Mouse (Mus musculus): Measurements from ENCODE around the gene Mrpl53. TPM values are rescaled to one million over a fixed set of nuclear protein-coding genes. Genes with fewer than 3 reads are reported as not detected.

The Mrpl53 gene
- polyA plus RNA-seq, 1 experiment from 2014 or later = 180 TPM

DNA sequence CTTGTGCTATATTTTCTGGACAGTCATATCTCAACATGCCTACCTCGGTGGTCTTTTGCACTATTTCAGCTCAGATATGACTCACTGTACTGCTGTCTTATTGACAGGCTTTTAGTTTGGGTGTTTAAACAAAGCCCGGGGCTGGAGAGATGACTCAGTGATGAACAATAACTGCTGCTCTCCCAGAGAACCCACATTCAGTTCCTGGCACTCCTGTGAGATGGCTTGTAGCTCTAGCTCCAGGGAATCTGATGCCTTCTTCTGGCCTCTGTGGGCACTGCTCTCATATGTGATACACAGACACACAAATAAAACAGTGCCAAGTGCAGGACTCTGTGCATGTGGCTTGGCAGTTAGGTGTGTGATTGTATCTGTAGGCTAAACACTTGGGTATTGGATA, 36.4 kb downstream of the Mrpl53 start:
- H3K9me3 ChIP-seq (ENCODE audit: control insufficient read depth, low read length) = no peaks in the 10 kb centered on the region
- H3K4me3 ChIP-seq (ENCODE audit: control insufficient read depth in 1 of 2, insufficient read depth in 1 of 2, low read depth in 1 of 2, low read length in 2 of 2) = no peak overlapping the region
- peak overlapping the region in 1 of 2 experiments; percentile 48; a peak in 1 of 4 replicates for H3K27ac ChIP-seq (replicated peaks in 1 of 2; ENCODE audit: control insufficient read depth in 1 of 2, insufficient read depth in 1 of 2, low read depth in 2 of 2, low read length in 2 of 2)
- H3K36me3 ChIP-seq (ENCODE audit: control insufficient read depth, insufficient read depth, low read length) = peaks cover 41% of the 10 kb centered on the region
- WGBS = 62% methylated on average over 2 of the region's 2 CpGs
- no peak for ATAC-seq (ENCODE audit: insufficient number of reproducible peaks, insufficient read depth, low FRiP score, low read depth)
- no peak overlapping the region for H3K4me2 ChIP-seq (ENCODE audit: low read length)
- no peak overlapping the region for H3K9ac ChIP-seq (ENCODE audit: low read length)
- no peaks in the 10 kb centered on the region for H3K27me3 ChIP-seq (ENCODE audit: control insufficient read depth, insufficient read depth, low read length)
- H3K4me1 ChIP-seq (ENCODE audit: control insufficient read depth in 2 of 2, insufficient read depth in 2 of 2, low read length in 2 of 2) = peaks cover 14 to 16% of the 10 kb centered on the region in 2 experiments

DNA sequence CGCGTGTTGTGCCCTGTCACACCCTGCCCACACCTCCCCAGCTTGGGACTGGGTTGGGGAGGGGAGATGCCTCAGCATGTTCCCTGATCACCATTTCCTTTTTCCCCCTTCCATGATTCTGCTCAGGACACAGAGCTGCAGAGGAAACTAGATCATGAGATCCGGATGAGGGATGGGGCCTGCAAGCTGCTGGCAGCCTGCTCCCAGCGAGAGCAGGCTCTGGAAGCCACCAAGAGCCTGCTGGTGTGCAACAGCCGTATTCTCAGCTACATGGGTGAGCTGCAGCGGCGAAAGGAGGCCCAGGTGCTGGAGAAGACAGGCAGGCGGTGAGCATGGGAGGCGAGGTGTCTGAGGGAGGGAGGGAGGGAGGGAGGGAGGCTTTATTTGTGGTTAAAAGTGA, 37.0 kb downstream of the Mrpl53 start:
- WGBS = 55% methylated on average over 9 of the region's 9 CpGs

DNA sequence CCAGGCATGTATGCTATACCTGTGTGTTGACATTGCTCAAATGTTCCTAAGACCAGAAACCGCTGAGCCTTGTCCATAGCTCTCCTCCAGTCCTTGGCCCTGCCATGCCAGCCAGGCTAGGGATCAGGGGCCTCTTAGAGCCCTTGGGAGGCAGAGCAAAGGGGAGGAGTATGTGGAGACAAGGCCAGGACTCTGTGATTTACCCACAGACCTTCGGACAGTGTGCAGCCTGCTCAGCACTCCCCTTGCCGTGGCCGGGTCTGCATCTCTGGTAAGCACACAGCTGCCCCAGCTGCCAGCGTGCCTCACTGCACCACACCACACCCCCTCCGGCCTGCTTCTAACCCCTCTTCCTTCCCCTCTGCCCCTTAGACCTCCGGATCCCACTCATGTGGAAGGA, 38.4 kb downstream of the Mrpl53 start:
- Histone ChIP-seq H3K9me3 (ENCODE audit: control insufficient read depth, low read length) (no peaks in the 10 kb centered on the region), H3K4me1 (ENCODE audit: control insufficient read depth in 2 of 2, insufficient read depth in 2 of 2, low read length in 2 of 2) (peaks cover 5 to 12% of the 10 kb centered on the region in 2 experiments; a peak in 2 of 4 replicates), H3K27me3 (ENCODE audit: control insufficient read depth, insufficient read depth, low read length) (no peaks in the 10 kb centered on the region), H3K36me3 (ENCODE audit: control insufficient read depth, insufficient read depth, low read length) (peaks cover 50% of the 10 kb centered on the region), H3K4me3 (ENCODE audit: control insufficient read depth in 1 of 2, insufficient read depth in 1 of 2, low read depth in 1 of 2, low read length in 2 of 2) (no peak overlapping the region), H3K9ac (ENCODE audit: low read length) (no peak overlapping the region), H3K27ac (replicated peaks in 1 of 2; ENCODE audit: control insufficient read depth in 1 of 2, insufficient read depth in 1 of 2, low read depth in 2 of 2, low read length in 2 of 2) (no peak overlapping the region), H3K4me2 (ENCODE audit: low read length) (no peak overlapping the region)
- WGBS = 56% methylated on average over 7 of the region's 7 CpGs
- ATAC-seq (ENCODE audit: insufficient number of reproducible peaks, insufficient read depth, low FRiP score, low read depth) = no peak

More for the DNA sequence above, 37.0 kb downstream of the Mrpl53 start:
- no peak for ATAC-seq (ENCODE audit: insufficient number of reproducible peaks, insufficient read depth, low FRiP score, low read depth)
- H3K4me2 ChIP-seq (ENCODE audit: low read length) = no peak overlapping the region
- no peak overlapping the region for H3K9ac ChIP-seq (ENCODE audit: low read length)
- H3K4me3 ChIP-seq (ENCODE audit: control insufficient read depth in 1 of 2, insufficient read depth in 1 of 2, low read depth in 1 of 2, low read length in 2 of 2) = no peak overlapping the region
- H3K27me3 ChIP-seq (ENCODE audit: control insufficient read depth, insufficient read depth, low read length) = no peaks in the 10 kb centered on the region
- peaks cover 41% of the 10 kb centered on the region for H3K36me3 ChIP-seq (ENCODE audit: control insufficient read depth, insufficient read depth, low read length)
- H3K4me1 ChIP-seq (ENCODE audit: control insufficient read depth in 2 of 2, insufficient read depth in 2 of 2, low read length in 2 of 2) = peaks cover 14 to 16% of the 10 kb centered on the region in 2 experiments
- H3K27ac ChIP-seq (replicated peaks in 1 of 2; ENCODE audit: control insufficient read depth in 1 of 2, insufficient read depth in 1 of 2, low read depth in 2 of 2, low read length in 2 of 2) = peak overlapping the region; percentile 34 to 48
- no peaks in the 10 kb centered on the region for H3K9me3 ChIP-seq (ENCODE audit: control insufficient read depth, low read length)

DNA sequence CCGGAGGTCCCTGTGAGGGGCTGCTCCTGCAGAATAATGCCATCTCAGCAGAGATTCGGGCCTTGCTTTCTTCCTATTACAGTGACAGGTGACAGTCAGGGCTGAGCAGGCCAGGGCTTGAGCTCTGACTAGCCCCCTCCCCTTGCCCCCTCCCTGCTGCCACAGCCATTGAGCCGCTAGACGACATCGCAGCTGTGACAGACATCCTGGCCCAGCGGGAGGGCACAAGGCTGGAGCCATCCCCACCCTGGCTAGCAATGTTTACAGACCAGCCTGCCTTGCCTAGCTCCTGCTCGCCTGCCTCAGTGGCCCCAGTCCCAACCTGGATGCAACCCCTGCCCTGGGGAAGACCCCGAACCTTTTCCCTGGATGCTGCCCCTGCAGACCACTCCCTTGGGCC, 42.9 kb downstream of the Mrpl53 start:
- Histone ChIP-seq H3K4me1 (ENCODE audit: control insufficient read depth in 2 of 2, insufficient read depth in 2 of 2, low read length in 2 of 2) (peaks cover 5% of the 10 kb centered on the region in 2 experiments; a peak in 2 of 4 replicates), H3K9me3 (ENCODE audit: control insufficient read depth, low read length) (no peaks in the 10 kb centered on the region), H3K4me3 (ENCODE audit: control insufficient read depth in 1 of 2, insufficient read depth in 1 of 2, low read depth in 1 of 2, low read length in 2 of 2) (no peak overlapping the region), H3K27ac (replicated peaks in 1 of 2; ENCODE audit: control insufficient read depth in 1 of 2, insufficient read depth in 1 of 2, low read depth in 2 of 2, low read length in 2 of 2) (no peak overlapping the region), H3K9ac (ENCODE audit: low read length) (no peak overlapping the region), H3K27me3 (ENCODE audit: control insufficient read depth, insufficient read depth, low read length) (no peaks in the 10 kb centered on the region), H3K4me2 (ENCODE audit: low read length) (no peak overlapping the region), H3K36me3 (ENCODE audit: control insufficient read depth, insufficient read depth, low read length) (peaks cover 53% of the 10 kb centered on the region)
- ATAC-seq (ENCODE audit: insufficient number of reproducible peaks, insufficient read depth, low FRiP score, low read depth) = no peak
- WGBS = 28% methylated on average over 8 of the region's 8 CpGs

DNA sequence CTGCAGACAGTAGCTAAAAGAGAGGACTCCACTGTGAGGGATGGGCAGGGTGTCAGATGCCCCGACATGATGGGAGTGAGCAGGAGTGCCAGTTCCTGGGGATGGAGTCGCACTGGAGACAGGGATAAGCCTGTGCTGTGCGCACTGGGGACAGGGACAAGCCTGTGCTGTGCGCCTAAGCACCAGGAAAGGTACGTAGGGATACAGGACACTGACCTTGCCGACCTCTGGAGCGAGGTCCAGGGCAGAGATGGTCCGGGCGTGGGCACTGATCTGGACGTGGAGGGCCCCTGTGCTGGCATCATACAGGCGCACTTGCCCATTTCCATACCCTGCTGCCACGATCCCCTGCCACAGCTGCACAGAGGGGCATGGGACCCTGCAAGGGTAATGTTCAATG, 44.2 kb downstream of the Mrpl53 start:
- peak; percentile 15; the same call in 1 of the 2 replicates for ATAC-seq (ENCODE audit: insufficient number of reproducible peaks, insufficient read depth, low FRiP score, low read depth)

DNA sequence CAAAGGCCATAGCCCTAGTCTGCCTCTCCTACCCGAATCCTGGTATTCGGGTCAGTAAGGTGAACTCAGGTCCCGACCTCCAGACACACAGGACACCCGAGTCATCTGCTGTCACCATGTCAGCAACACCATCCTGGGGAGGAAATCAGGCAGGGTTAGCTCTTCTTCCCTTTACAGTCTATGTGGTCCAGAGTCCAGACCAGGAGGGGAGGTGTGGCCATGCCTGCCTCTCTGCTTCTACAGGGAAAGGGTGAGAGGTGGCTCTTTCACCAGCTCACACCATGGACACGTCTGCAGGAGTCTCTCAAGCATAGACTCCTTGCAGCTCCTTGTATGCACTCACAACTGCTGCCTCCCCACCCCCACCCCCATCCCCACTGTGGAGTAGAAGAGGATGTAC, 44.6 kb downstream of the Mrpl53 start:
- 60% methylated on average over 5 of the region's 5 CpGs for WGBS
- no peak overlapping the region for H3K4me2 ChIP-seq (ENCODE audit: low read length)
- no peaks in the 10 kb centered on the region for H3K27me3 ChIP-seq (ENCODE audit: control insufficient read depth, insufficient read depth, low read length)
- no peak overlapping the region for H3K4me3 ChIP-seq (ENCODE audit: control insufficient read depth in 1 of 2, insufficient read depth in 1 of 2, low read depth in 1 of 2, low read length in 2 of 2)
- peaks cover 35% of the 10 kb centered on the region for H3K36me3 ChIP-seq (ENCODE audit: control insufficient read depth, insufficient read depth, low read length)
- no peak overlapping the region for H3K9ac ChIP-seq (ENCODE audit: low read length)
- H3K9me3 ChIP-seq (ENCODE audit: control insufficient read depth, low read length) = no peaks in the 10 kb centered on the region
- no peak for ATAC-seq (ENCODE audit: insufficient number of reproducible peaks, insufficient read depth, low FRiP score, low read depth)
- H3K27ac ChIP-seq (replicated peaks in 1 of 2; ENCODE audit: control insufficient read depth in 1 of 2, insufficient read depth in 1 of 2, low read depth in 2 of 2, low read length in 2 of 2) = no peak overlapping the region
- H3K4me1 ChIP-seq (ENCODE audit: control insufficient read depth in 2 of 2, insufficient read depth in 2 of 2, low read length in 2 of 2) = peaks cover 5% of the 10 kb centered on the region in 2 experiments; a peak in 2 of 4 replicates

More for the DNA sequence above, 44.2 kb downstream of the Mrpl53 start:
- no peak overlapping the region for H3K27ac ChIP-seq (replicated peaks in 1 of 2; ENCODE audit: control insufficient read depth in 1 of 2, insufficient read depth in 1 of 2, low read depth in 2 of 2, low read length in 2 of 2)
- no peaks in the 10 kb centered on the region for H3K9me3 ChIP-seq (ENCODE audit: control insufficient read depth, low read length)
- peaks cover 5% of the 10 kb centered on the region in 2 experiments; a peak in 2 of 4 replicates for H3K4me1 ChIP-seq (ENCODE audit: control insufficient read depth in 2 of 2, insufficient read depth in 2 of 2, low read length in 2 of 2)
- peaks cover 40% of the 10 kb centered on the region for H3K36me3 ChIP-seq (ENCODE audit: control insufficient read depth, insufficient read depth, low read length)
- H3K9ac ChIP-seq (ENCODE audit: low read length) = no peak overlapping the region
- no peak overlapping the region for H3K4me3 ChIP-seq (ENCODE audit: control insufficient read depth in 1 of 2, insufficient read depth in 1 of 2, low read depth in 1 of 2, low read length in 2 of 2)
- no peak overlapping the region for H3K4me2 ChIP-seq (ENCODE audit: low read length)
- 84% methylated on average over 12 of the region's 12 CpGs for WGBS
- no peaks in the 10 kb centered on the region for H3K27me3 ChIP-seq (ENCODE audit: control insufficient read depth, insufficient read depth, low read length)

DNA sequence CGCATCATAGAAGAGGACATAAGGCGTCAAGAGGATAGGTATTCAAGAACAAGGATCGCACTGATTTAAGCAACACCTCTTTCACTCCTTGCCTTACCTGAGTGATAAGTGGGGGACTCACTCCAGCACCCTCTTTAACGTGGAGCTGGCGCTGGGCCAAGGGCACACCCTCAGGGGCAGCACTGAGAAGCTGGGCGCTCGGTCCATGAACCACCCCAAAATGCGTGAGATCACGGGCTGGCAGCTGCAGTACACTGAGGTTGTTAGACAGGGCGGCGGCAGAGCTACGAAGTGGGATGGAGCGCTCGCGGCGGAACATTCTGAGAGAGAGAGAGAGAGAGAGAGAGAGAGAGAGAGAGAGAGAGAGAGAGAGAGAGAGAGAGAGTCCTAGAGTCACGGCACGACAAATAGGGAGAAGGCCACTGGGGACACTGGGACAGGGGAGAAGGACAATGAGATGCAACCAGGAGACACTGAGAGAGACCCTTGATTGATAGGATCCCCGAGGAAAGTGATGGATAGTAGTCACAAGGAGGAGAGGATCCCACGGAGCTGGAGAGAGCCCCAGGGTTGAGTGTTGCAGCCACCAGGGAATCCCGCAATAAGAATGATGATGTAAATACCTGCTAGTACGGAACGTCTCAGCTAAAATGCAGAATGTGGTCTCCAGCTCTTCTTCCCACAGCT, 46.9 kb downstream of the Mrpl53 start:
- Histone ChIP-seq H3K36me3 (ENCODE audit: control insufficient read depth, insufficient read depth, low read length) (peaks cover 19% of the 10 kb centered on the region), H3K4me3 (ENCODE audit: control insufficient read depth in 1 of 2, insufficient read depth in 1 of 2, low read depth in 1 of 2, low read length in 2 of 2) (peak overlapping the region; percentile 51 to 60), H3K4me1 (ENCODE audit: control insufficient read depth in 2 of 2, insufficient read depth in 2 of 2, low read length in 2 of 2) (peaks cover 5% of the 10 kb centered on the region in 2 experiments; a peak in 2 of 4 replicates), H3K4me2 (ENCODE audit: low read length) (peak overlapping the region; percentile 90), H3K9ac (ENCODE audit: low read length) (peak overlapping the region; percentile 70), H3K27me3 (ENCODE audit: control insufficient read depth, insufficient read depth, low read length) (peaks cover 9% of the 10 kb centered on the region), H3K9me3 (ENCODE audit: control insufficient read depth, low read length) (no peaks in the 10 kb centered on the region), H3K27ac (replicated peaks in 1 of 2; ENCODE audit: control insufficient read depth in 1 of 2, insufficient read depth in 1 of 2, low read depth in 2 of 2, low read length in 2 of 2) (no peak overlapping the region)
- 8% methylated on average over 23 of the region's 23 CpGs for WGBS
- no peak for ATAC-seq (ENCODE audit: insufficient number of reproducible peaks, insufficient read depth, low FRiP score, low read depth)
